Mouse (Mus musculus): ENCODE measurements at regions not wholly inside any gene's neighbourhood (a gene's known extent, or its start where the extent isn't known, plus 50 kb on each side); places are given as distances from the start of the nearest gene placed in this dataset.

DNA sequence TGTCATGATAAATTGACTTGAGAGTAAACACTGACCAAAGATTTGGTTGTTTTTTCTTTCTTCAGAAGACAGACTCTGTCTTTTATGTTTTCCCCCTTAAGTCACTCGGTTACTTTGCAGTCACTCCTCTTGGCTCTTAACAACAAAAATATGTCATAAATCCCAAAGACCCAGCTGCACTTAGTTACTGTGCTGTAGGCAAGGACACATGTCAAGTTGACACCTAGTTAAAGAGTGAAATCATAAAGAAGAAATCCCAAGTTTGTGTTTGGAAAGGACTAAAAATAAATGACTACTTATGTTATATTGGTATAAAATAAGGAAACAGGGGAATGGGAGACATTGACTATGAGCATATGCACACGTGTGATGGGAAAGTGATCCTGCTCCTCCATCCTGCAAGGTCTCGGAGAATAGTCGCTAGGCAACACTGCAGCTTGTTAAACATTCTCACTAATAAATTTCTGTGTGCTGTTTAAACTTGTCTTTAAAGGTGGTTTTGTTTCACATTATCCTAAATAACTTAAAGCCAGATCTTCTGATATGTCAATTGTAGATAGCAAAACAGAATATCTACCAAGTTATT is 298.1 kb downstream of the Gulp1 start:
- H3K4me1 ChIP-seq = no peaks in the 10 kb centered on the region
- no peak overlapping the region for H3K4me2 ChIP-seq (replicated peaks)
- ATAC-seq (ENCODE audit: insufficient number of reproducible peaks, low FRiP score, low TSS enrichment, low read depth) = no peak
- no peaks in the 10 kb centered on the region for H3K36me3 ChIP-seq
- H3K9me3 ChIP-seq (replicated peaks) = no peaks in the 10 kb centered on the region
- no peaks in the 10 kb centered on the region for H3K27me3 ChIP-seq
- no peak overlapping the region for H3K27ac ChIP-seq (replicated peaks)
- no peak overlapping the region for H3K9ac ChIP-seq
- H3K4me3 ChIP-seq (replicated peaks) = no peak overlapping the region
- 25% methylated on average over 4 of the region's 4 CpGs for WGBS

DNA sequence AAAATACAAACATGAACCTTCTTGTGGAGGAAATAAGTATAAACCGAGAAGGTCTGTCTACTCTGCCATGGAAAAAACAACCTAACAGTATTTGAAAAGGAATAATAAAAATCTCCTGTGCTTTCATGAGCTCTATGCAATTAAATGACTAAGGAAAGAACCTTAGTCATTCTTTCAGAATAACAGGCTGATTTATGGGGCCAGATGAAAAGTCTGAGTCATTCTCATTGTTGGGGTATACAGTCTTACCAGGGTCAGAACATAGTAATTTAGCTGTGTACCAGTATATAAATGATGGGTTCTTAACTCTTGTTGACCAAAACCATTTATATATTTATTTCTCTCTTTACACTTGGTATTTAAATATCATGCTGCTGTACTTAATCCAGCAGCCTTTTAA is 312.1 kb downstream of the Gulp1 start:
- 78% methylated on average over 1 of the region's 1 CpGs for WGBS
- no peak overlapping the region for H3K9ac ChIP-seq
- H3K27me3 ChIP-seq = no peaks in the 10 kb centered on the region
- H3K36me3 ChIP-seq = no peaks in the 10 kb centered on the region
- H3K4me3 ChIP-seq (replicated peaks) = no peak overlapping the region
- no peaks in the 10 kb centered on the region for H3K4me1 ChIP-seq
- no peak overlapping the region for H3K4me2 ChIP-seq (replicated peaks)
- no peak for ATAC-seq (ENCODE audit: insufficient number of reproducible peaks, low FRiP score, low TSS enrichment, low read depth)
- no peaks in the 10 kb centered on the region for H3K9me3 ChIP-seq (replicated peaks)
- H3K27ac ChIP-seq (replicated peaks) = no peak overlapping the region

DNA sequence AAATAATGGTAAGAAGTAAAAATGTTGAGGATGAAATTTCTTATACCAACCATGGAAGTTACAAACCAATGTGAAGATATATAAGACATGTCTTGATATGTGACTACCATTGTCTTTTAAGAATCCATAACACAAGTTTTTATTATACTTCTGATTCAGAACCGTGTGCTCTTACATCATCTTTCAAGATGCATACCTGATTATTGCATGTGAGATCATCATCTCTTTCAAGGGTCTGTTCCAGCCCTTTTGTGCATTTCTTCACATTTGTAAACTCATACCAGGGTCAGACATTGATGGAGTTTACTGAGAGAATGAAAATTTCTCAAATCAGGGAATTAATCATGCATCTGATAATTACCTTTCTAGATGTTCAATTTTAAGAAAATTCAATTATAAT is 312.5 kb downstream of the Gulp1 start:
- Histone ChIP-seq H3K27ac (replicated peaks) (no peak overlapping the region), H3K27me3 (no peaks in the 10 kb centered on the region), H3K9ac (no peak overlapping the region), H3K9me3 (replicated peaks) (no peaks in the 10 kb centered on the region), H3K4me1 (no peaks in the 10 kb centered on the region), H3K4me3 (replicated peaks) (no peak overlapping the region), H3K4me2 (replicated peaks) (no peak overlapping the region), H3K36me3 (no peaks in the 10 kb centered on the region)
- ATAC-seq (ENCODE audit: insufficient number of reproducible peaks, low FRiP score, low TSS enrichment, low read depth) = no peak
- WGBS = 88% methylated on average over 1 of the region's 1 CpGs

DNA sequence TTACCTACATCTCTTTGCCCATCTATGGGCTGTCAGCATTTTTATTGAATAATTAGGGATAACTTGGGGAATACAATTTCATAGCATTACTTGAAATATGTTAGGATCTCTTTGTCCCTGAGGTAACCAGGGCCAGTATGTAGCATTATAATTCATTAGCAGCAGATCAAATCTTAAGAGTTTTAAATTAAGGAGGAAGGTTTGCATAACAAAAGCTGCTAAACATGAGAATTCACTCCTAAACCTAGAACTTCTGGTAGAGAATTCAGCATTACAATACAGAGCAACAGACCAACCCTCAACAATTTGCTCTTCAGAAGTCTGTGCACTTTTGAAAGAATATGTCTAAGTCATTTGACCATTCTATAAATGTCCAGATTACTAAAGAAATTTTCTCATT is 340.3 kb downstream of the Gulp1 start:
- no peak overlapping the region for H3K9ac ChIP-seq
- no peak for ATAC-seq (ENCODE audit: insufficient number of reproducible peaks, low FRiP score, low TSS enrichment, low read depth)
- no peaks in the 10 kb centered on the region for H3K4me1 ChIP-seq
- H3K27ac ChIP-seq (replicated peaks) = peak overlapping the region; percentile 58; the same call in 1 of the 2 replicates
- H3K9me3 ChIP-seq (replicated peaks) = no peaks in the 10 kb centered on the region
- H3K4me2 ChIP-seq (replicated peaks) = no peak overlapping the region
- no peaks in the 10 kb centered on the region for H3K27me3 ChIP-seq
- no peak overlapping the region for H3K4me3 ChIP-seq (replicated peaks)
- H3K36me3 ChIP-seq = no peaks in the 10 kb centered on the region

DNA sequence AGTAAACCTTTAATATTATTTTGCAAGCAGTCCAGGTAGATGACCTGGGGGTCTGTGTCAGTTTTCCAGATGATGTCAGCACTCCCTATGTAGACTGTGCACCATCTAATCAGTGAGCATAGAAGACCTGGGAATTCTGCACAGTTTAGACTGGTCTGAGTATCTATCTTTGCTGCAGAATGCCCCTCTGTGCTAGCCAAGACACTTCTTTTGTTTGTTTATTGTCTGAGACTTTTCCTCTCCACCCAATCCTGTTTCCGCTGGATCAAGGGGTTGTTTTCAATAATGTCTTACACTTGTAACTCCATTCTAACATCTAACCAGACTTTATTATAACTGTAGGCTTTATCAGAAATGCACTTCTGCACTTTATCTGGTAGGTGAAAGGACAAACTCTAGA is 341.1 kb downstream of the Gulp1 start:
- Histone ChIP-seq H3K4me3 (replicated peaks) (no peak overlapping the region), H3K4me1 (no peaks in the 10 kb centered on the region), H3K4me2 (replicated peaks) (no peak overlapping the region), H3K27me3 (no peaks in the 10 kb centered on the region), H3K36me3 (no peaks in the 10 kb centered on the region), H3K27ac (replicated peaks) (peak overlapping the region; percentile 22; the same call in 1 of the 2 replicates), H3K9ac (no peak overlapping the region), H3K9me3 (replicated peaks) (no peaks in the 10 kb centered on the region)
- no peak for ATAC-seq (ENCODE audit: insufficient number of reproducible peaks, low FRiP score, low TSS enrichment, low read depth)
- WGBS = 45% methylated on average over 1 of the region's 1 CpGs

All from embryonic facial prominence, embryonic 15.5 days (tissue).